Mouse (Mus musculus): Measurements from ENCODE around the gene Eif6.

Gene Eif6

GRCm38 (mm10) chr2:155820779-155821178 lies 5.9 kb downstream of the Eif6 start:
- no peak for DNase-seq

- no peak for DNase-seq
Measured at GRCm38 (mm10) chr2:155819449-155820251, 7.1 kb downstream of the Eif6 start.

- DNase-seq: no peak
Measured at GRCm38 (mm10) chr2:155819392-155819448, 7.5 kb downstream of the Eif6 start, which contains the start of gene BC029722. Gene BC029722 (minus strand): TSS chr2:155819426.

- DNase-seq: peak; percentile 97
Measured at GRCm38 (mm10) chr2:155818596-155819391, 7.9 kb downstream of the Eif6 start.

- DNase-seq: no peak
Measured at GRCm38 (mm10) chr2:155817301-155818245, 9.2 kb downstream of the Eif6 start.

GRCm38 (mm10) chr2:155816179-155816578 lies 10.5 kb downstream of the Eif6 start:
- no peak for DNase-seq

GRCm38 (mm10) chr2:155814829-155815228 lies 11.9 kb downstream of the Eif6 start:
- no peak for DNase-seq

- DNase-seq: no peak
Measured at GRCm38 (mm10) chr2:155812637-155813036, 14.1 kb downstream of the Eif6 start.

- DNase-seq: peak; percentile 90
Measured at GRCm38 (mm10) chr2:155811821-155812396, 14.8 kb downstream of the Eif6 start.

GRCm38 (mm10) chr2:155809620-155810019 lies 17.1 kb downstream of the Eif6 start:
- DNase-seq: no peak

- DNase-seq: no peak
Measured at GRCm38 (mm10) chr2:155807408-155807807, 19.3 kb downstream of the Eif6 start.

GRCm38 (mm10) chr2:155806548-155806947 lies 20.2 kb downstream of the Eif6 start:
- DNase-seq: no peak

GRCm38 (mm10) chr2:155805925-155806255 lies 20.8 kb downstream of the Eif6 start:
- no peak for DNase-seq

- DNase-seq: no peak
Measured at GRCm38 (mm10) chr2:155805231-155805924, 21.3 kb downstream of the Eif6 start.

GRCm38 (mm10) chr2:155804053-155804452 lies 22.7 kb downstream of the Eif6 start:
- no peak for DNase-seq

GRCm38 (mm10) chr2:155802761-155803160 lies 24.0 kb downstream of the Eif6 start:
- DNase-seq: peak; percentile 62

- DNase-seq: no peak
Measured at GRCm38 (mm10) chr2:155798613-155799012, 28.1 kb downstream of the Eif6 start.

- DNase-seq: no peak
Measured at GRCm38 (mm10) chr2:155794674-155795445, 31.9 kb downstream of the Eif6 start.

GRCm38 (mm10) chr2:155792899-155793298 lies 33.8 kb downstream of the Eif6 start:
- no peak for DNase-seq

- no peak for DNase-seq
Measured at GRCm38 (mm10) chr2:155787949-155788931, 38.5 kb downstream of the Eif6 start.

- DNase-seq: no peak
Measured at GRCm38 (mm10) chr2:155786905-155787304, 39.8 kb downstream of the Eif6 start.
